Mouse (Mus musculus) stomach, postnatal 0 days (tissue): Measurements from ENCODE around the gene Yju2.

Experiments
- CTCF ChIP-seq: IDR thresholded peaks from 2 replicates; pipeline ENCODE4 v1.5.1; 2016; ENCODE audit warnings: antibody characterized with exemption, low read depth, mild to moderate bottlenecking, moderate library complexity
- EP300 ChIP-seq: optimal IDR thresholded peaks from 2 replicates; pipeline ENCODE3; 2016; ENCODE audit warnings: antibody characterized with exemption

GRCm38 (mm10) chr17:55956591-55956990 lies 2.3 kb upstream of the Yju2 start:
- TF ChIP-seq CTCF (no peak), EP300 (no peak)
